Mouse (Mus musculus): ENCODE measurements around the gene Lamp1.

The Lamp1 gene

DNA sequence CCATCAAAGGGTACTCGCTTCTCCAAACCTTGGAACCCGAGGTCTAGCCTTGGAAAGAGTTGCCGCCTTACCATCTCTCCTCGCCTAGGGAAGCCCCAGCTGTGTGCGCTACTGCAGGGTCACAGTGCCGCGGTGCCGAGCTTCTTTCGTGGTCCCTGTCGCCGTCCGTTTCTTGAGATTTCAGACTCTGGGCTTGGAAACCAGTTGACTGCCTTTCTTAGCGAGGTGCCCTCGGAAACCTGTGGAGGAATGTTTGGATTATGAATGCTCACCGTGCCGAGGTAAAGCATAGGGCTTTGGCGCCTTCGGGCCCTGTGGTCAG, 42.0 kb downstream of the Lamp1 start:
- no peak for DNase-seq

DNA sequence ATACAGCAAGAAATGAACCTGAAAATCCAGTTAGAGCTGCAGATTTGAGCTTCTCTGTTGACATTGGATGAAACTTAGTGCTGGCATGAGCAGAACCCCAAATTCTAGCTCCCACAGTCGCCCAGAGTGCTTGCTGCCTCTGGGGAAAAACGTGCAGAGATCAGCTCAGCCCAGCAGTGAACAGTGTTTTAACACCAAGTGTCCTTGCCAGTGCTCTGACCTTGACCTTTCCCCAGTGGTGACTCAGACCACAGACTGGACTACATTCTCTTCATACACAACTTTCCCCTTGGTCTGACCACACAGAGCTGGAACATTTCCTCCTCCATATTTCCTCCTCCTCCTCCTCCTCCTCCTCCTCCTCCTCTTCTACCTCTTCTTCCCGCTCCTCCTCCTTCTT, 43.1 kb downstream of the Lamp1 start:
- no peak for DNase-seq

DNA sequence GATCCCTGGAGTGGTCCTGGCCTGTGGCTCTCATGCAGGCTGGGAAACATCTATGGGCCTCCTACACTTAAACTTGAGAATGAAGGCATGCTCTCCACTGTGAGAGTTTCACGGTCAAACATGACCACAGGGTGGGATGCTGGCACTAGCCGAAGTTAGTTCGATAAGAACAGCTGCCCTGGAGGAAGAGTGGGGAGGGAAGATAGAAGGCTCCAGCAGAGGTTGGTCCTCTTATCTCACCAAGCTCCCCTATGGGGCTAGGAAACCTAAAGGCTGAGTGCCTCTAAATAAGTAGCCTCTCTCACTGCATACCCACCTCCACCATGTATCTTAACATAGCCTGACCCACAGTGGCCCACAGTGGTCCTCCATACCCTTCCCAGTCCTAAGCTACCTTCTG, 43.8 kb downstream of the Lamp1 start:
- no peak for DNase-seq

DNA sequence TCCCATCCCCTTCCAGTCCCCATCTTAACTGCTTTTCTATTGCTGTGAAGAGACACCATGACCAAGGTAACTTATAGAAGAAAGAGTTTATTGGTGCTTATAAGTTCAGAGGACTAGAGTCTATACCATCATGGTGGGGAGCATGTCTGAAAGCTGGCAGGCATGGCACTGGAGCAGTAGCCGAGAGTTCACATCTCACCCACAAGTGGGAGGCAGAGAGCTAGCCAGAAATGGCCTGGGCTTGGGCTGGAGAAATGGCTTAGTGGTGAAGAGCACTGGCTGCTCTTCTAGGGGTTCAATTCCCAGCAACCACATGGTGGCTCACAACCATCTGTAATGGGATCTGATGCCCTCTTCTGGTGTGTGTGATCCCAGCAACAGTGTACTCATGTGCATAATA, 44.5 kb downstream of the Lamp1 start:
- DNase-seq, result no peak

DNA sequence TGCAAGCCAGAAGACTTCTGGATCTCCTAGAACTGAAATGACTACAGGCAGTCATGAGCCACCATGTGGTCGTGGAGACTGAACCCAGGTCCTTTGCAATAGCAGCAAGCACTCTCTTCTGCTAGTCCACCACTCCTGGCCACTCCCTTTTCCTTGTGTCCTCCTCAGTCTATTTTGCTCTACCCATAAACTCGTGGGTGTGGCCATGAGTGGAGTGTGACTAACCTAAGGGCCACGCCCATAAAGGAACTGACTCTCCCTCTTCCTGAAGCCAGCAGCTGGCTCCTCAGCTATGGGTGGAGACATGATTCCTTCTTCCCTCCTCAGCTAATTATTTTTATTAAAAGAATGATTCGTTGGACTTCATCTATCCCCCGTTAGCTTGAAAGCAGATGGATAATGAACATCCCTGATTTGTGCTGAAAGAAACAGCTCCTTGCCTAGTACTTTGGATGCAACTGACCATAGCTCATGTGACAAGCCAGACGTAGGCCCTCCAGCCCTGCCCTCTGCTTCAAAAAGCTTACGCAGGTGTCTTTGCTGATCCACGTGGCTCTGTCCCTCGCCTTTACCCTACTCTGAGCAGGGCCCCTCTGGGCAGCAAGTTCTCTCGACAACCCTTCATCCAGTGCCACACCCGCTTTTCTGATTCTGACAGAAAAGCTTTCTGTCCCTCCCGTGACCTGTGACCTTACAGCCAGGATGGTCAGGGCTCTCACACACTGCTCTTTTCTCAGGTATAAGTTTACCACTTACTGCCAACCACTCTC, 45.6 kb downstream of the Lamp1 start:
- DNase-seq, result no peak

DNA sequence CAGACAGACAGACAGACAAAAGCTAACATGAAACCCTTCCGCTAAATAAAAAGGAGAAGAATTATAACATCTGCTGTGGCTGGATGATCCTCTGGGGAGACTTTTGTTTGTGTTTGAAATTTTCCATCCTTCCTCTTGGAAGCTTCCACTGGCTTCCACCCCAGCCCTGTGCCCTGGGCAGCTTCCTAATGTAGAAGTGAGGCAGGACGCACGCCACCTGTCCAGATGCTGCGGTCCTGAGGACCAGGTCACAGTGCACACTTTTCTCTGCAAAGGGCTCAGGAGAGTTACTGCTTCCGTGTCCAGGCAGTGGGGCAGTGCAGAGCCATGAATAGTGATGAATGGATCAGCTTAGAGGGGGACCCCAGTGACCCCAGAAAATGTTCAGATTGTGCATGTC, 46.4 kb downstream of the Lamp1 start:
- no peak for DNase-seq

DNA sequence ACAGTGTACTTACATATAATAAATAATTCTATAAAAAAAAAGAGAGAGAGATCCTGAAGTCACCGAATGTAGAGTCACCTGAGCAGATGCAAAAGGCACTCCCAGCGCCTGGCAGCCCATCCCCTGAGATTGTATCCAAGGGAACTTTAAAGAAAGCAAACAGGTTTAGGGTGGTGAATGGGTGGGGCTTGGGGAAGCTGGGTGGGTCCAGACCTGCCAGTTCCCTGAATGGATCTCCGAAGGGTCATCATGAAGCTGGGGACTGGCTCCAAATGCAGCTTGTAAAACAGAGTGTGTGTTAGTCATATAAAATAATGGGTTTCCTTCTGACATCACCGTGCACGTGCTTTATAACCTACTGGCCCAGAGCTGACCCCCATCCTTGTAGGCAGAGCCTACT, 47.3 kb downstream of the Lamp1 start:
- DNase-seq, result no peak

DNA sequence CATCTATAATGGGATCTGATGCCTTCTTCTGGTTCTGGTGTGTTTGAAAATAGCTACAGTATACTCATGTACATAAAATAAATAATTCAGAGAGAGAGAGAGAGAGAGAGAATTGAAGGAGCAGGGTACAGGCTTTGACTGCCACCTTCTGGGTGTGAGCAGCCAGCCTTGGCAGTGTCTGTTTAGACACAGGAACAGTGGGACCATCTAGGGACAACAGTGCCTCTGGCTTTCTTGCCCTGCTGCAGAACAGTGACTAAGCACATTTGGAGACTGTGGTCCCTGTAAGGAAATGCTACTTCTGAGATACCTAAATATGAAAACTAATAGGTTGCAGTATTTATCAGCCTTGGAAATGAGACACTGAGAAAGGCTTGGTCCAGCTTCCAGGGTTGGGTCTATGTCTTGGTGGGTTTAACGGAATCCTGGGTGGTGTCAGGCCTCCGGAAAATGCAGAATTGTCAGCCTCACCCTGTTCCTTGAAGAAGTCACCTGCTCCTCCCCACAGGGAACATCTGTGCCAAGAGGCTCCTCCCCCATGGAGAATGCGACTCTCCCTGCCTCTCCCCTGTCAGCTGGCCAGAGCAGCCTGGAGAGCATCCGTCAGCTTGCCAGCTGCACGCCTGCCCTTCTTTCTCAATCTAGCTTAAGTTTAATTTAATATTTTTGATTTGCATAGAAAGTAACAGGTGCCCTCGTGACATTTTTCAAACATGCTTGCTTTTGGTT, 49.8 kb downstream of the Lamp1 start:
- DNase-seq, result peak in 1 of 2 experiments; percentile 23

DNA sequence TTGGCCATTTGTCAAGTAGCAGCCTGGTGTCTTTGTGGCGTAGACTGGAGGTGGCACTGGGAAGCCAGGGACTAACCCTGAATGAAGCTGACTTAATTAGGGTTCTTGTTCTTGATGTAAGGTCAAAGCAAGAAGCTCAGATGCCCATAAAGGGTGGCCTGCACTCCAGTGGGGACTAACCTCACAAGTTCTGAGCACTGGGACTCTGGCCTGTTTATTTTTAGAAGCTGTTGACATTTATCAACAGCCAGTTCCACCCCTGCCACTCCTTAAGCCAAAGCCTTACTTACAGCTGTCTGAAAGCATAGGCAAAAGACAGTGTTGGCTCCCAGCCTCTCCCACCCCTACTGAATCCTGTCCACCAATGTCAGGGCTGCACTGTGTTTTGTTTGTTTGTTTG, 50.8 kb downstream of the Lamp1 start:
- DNase-seq, result no peak

DNA sequence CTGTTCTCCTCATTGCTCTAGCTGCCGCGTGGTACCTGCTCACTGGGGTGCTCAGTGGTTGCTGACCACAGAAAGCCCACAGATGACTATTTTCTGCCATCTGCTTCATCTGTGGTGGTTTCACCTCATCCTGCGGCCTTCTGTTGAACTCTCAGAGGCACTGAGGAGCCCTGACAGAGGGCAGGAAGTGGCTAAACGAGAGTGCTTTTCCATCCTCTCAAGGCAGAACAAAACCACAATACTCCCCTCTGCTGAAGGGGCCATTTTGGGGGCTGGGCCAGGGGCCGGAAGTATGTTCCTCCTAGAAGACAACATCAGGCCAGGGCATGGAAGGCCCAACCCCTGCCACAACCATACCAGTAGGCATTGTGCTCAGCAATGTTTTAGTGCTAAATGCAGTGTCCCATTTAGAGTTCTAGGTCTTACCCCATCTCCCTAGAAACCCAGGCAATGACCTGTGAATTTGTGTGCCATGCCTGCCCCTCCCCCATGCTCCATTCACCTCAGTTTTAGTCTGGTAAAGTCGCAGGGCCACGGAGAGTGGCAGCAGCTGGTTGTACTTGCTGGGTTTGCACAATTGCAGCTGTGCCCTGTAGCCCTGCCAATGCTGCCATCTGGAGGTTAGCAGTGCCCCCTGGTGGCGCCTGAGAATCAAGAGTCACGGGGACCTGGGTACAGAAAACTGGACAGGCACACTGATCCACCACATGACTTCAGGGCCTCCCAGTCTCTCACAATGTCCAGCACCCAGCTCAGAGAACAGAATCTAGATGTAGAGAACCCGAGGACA, 54.7 kb downstream of the Lamp1 start:
- peak; percentile 75 to 88 for DNase-seq

DNA sequence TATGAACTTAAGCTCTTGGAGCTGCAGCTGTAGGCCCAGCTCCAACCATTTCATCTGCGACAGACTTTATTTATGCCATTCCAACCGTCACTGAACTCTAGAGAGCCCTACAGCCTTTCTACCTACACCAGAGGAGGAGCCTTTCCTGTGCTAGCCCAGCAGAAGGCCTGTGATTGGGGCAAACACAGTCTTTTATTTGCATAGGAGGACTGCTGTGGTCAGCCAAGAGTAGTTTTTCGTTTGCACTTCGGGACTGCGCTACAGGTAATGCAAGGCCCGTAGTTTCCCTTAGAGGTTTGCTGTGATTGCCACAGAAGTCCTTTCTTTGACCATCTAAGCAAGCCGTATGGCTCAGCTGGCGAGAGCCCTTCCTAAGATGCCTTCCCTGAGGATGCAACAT, 57.4 kb downstream of the Lamp1 start:
- no peak for DNase-seq

DNA sequence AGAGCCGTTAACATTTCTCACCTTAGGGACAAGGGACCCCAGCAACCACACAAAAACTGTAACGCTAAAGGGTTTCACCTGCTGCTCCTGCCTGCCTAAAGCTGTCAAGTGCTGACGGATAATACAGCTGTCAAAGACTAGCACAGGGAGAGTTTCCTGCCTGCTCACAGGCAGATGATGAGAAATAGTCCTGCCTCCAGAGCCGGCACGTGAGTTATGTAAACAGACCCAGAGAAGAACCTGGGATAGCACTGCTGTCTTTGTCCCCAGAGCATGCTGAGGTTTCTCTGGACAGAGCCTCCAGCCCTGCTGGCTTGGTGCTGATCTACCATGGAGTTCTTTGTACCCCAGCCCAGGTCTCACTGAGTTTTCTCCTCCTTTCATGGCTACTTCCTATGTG, 58.1 kb downstream of the Lamp1 start:
- no peak for DNase-seq

DNA sequence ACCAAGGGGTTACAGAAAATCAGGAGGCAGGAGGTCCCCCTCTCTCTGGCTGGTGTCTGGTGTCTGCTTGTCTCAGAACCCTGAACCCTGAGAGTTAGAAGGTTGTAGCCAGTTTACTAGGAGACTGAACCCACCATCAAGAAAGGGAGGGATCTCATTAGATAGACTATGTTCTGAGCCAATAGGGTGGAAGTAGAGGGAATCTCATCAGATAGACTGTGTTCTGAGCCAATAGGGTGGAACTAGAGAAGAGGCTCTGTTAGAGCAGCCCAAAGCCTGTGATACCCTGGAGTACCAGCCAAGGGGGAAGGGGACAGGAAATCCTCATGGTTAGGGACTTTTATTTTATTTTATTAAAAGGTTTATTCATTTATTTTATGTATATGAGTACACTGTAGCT, 59.0 kb downstream of the Lamp1 start:
- DNase-seq, result no peak

DNA sequence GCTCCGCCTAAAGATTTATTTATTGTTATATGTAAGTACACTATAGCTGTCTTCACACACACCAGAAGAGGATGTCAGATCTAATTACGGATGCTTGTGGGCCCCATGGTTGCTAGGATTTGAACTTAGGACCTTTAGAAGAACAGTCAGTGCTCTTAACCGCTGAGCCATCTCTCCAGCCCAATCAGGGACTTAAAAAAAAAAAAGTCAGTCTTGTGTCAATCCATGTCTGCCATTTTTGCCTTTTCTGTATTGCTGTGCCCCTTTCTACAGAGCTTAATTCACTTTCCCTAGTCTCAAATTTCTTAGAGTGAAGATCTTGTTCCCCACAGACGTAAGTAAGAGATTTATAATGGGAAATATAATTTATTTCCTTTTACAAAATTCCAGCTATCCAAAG, 59.5 kb downstream of the Lamp1 start:
- DNase-seq, result no peak

DNA sequence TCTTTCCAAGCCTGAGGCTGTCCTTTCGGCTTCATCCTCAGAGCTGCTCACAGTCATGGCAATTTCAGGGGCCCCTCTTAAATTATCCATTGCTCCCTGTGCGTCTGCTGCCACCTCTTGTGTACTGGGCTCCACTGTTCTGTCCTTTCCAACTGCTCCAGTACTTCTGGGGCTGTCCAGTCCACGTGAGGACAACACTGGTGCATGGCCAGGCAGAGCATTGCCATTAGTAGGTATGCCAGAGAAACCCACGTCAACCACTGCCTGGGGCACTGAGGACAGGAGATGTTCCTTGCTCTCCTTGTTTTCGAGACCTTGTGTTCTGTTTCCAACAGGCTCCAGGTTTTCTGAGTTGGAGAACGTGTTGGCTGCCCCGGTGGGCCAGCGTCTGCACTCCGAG, 65.5 kb downstream of the Lamp1 start:
- no peak for DNase-seq
